Mouse (Mus musculus): ENCODE results near the gene Zfp712. TPM values are rescaled to one million over a fixed set of nuclear protein-coding genes. Genes with fewer than 3 reads are reported as not detected.

Gene Zfp712
- total and polyA plus RNA-seq, 2 experiments: 0.04 to 1.3 TPM

GRCm38 (mm10) chr13:67090154-67090553, 29.2 kb upstream of the Zfp712 start:
- no peak overlapping the region for H3K4me3 ChIP-seq (ENCODE audit: insufficient read depth, low read depth, low read length)
- WGBS: 70% methylated on average over 1 of the region's 1 CpGs
- no peaks in the 10 kb centered on the region for H3K27me3 ChIP-seq (ENCODE audit: control insufficient read depth, insufficient read depth, low read length)
- H3K27ac ChIP-seq (replicated peaks; ENCODE audit: insufficient read depth, low read depth, low read length): no peak overlapping the region
- DNase-seq (ENCODE audit: extremely low read depth, low read depth, low spot score): no peak
- H3K9ac ChIP-seq (ENCODE audit: low read depth, low read length): no peak overlapping the region
- H3K36me3 ChIP-seq (ENCODE audit: control insufficient read depth, insufficient read depth, low read length): peaks cover 24% of the 10 kb centered on the region; the same call in 1 of the 2 replicates
- no peaks in the 10 kb centered on the region for H3K4me1 ChIP-seq (ENCODE audit: control insufficient read depth, insufficient read depth, low read length)
- H3K79me2 ChIP-seq (ENCODE audit: control insufficient read depth, insufficient read depth, low read length): peaks cover 5% of the 10 kb centered on the region; the same call in 1 of the 2 replicates
- TF ChIP-seq POLR2A (IDR thresholded peaks at IDR 0.05; ENCODE audit: extremely low read depth, insufficient read depth, low read length) (no peak), CTCF (IDR thresholded peaks at IDR 0.05; ENCODE audit: low read depth, low read length) (no peak)

- Histone ChIP-seq H3K27ac (replicated peaks; ENCODE audit: insufficient read depth, low read depth, low read length) (peak overlapping the region; percentile 87), H3K4me3 (ENCODE audit: insufficient read depth, low read depth, low read length) (no peak overlapping the region), H3K4me1 (ENCODE audit: control insufficient read depth, insufficient read depth, low read length) (peaks cover 9% of the 10 kb centered on the region), H3K27me3 (ENCODE audit: control insufficient read depth, insufficient read depth, low read length) (no peaks in the 10 kb centered on the region), H3K79me2 (ENCODE audit: control insufficient read depth, insufficient read depth, low read length) (peaks cover 6% of the 10 kb centered on the region; the same call in 1 of the 2 replicates), H3K36me3 (ENCODE audit: control insufficient read depth, insufficient read depth, low read length) (peaks cover 32% of the 10 kb centered on the region), H3K9ac (ENCODE audit: low read depth, low read length) (no peak overlapping the region)
- DNase-seq (ENCODE audit: extremely low read depth, low read depth, low spot score): peak; percentile 52
- TF ChIP-seq CTCF (IDR thresholded peaks at IDR 0.05; ENCODE audit: low read depth, low read length) (no peak), POLR2A (IDR thresholded peaks at IDR 0.05; ENCODE audit: extremely low read depth, insufficient read depth, low read length) (no peak)
- 38% methylated on average over 1 of the region's 1 CpGs for WGBS
Measured at GRCm38 (mm10) chr13:67081946-67082345, 21.0 kb upstream of the Zfp712 start.

GRCm38 (mm10) chr13:67081142-67081713, 20.3 kb upstream of the Zfp712 start:
- peaks cover 34% of the 10 kb centered on the region for H3K36me3 ChIP-seq (ENCODE audit: control insufficient read depth, insufficient read depth, low read length)
- H3K4me3 ChIP-seq (ENCODE audit: insufficient read depth, low read depth, low read length): peak overlapping the region; percentile 82
- H3K4me1 ChIP-seq (ENCODE audit: control insufficient read depth, insufficient read depth, low read length): peaks cover 9% of the 10 kb centered on the region
- H3K79me2 ChIP-seq (ENCODE audit: control insufficient read depth, insufficient read depth, low read length): peaks cover 7% of the 10 kb centered on the region; the same call in 1 of the 2 replicates
- H3K27me3 ChIP-seq (ENCODE audit: control insufficient read depth, insufficient read depth, low read length): no peaks in the 10 kb centered on the region
- H3K9ac ChIP-seq (ENCODE audit: low read depth, low read length): peak overlapping the region; percentile 58
- TF ChIP-seq POLR2A (IDR thresholded peaks at IDR 0.05; ENCODE audit: extremely low read depth, insufficient read depth, low read length) (0 out of 2 replicates have a peak, but pooled peaks have one; percentile 40), CTCF (IDR thresholded peaks at IDR 0.05; ENCODE audit: low read depth, low read length) (no peak)
- H3K27ac ChIP-seq (replicated peaks; ENCODE audit: insufficient read depth, low read depth, low read length): peak overlapping the region; percentile 87
- WGBS: under 1% methylated on average over 24 of the region's 24 CpGs
- peak; percentile 92 for DNase-seq (ENCODE audit: extremely low read depth, low read depth, low spot score)

- no peak overlapping the region for H3K27ac ChIP-seq (replicated peaks; ENCODE audit: insufficient read depth, low read depth, low read length)
- H3K36me3 ChIP-seq (ENCODE audit: control insufficient read depth, insufficient read depth, low read length): peaks cover 45% of the 10 kb centered on the region
- WGBS: 96% methylated on average over 2 of the region's 2 CpGs
- no peak for DNase-seq (ENCODE audit: extremely low read depth, low read depth, low spot score)
- TF ChIP-seq POLR2A (IDR thresholded peaks at IDR 0.05; ENCODE audit: extremely low read depth, insufficient read depth, low read length): no peak
- no peak for TF ChIP-seq CTCF (IDR thresholded peaks at IDR 0.05; ENCODE audit: low read depth, low read length)
- H3K9ac ChIP-seq (ENCODE audit: low read depth, low read length): no peak overlapping the region
- H3K27me3 ChIP-seq (ENCODE audit: control insufficient read depth, insufficient read depth, low read length): no peaks in the 10 kb centered on the region
- no peak overlapping the region for H3K4me3 ChIP-seq (ENCODE audit: insufficient read depth, low read depth, low read length)
- peaks cover 9% of the 10 kb centered on the region for H3K4me1 ChIP-seq (ENCODE audit: control insufficient read depth, insufficient read depth, low read length)
- peaks cover 7% of the 10 kb centered on the region; the same call in 1 of the 2 replicates for H3K79me2 ChIP-seq (ENCODE audit: control insufficient read depth, insufficient read depth, low read length)
Measured at GRCm38 (mm10) chr13:67077244-67077643, 16.3 kb upstream of the Zfp712 start.

GRCm38 (mm10) chr13:67072786-67073185, 11.8 kb upstream of the Zfp712 start:
- peaks cover 58% of the 10 kb centered on the region for H3K36me3 ChIP-seq (ENCODE audit: control insufficient read depth, insufficient read depth, low read length)
- no peak for DNase-seq (ENCODE audit: extremely low read depth, low read depth, low spot score)
- 97% methylated on average over 2 of the region's 2 CpGs for whole genome bisulfite sequencing

GRCm38 (mm10) chr13:67065386-67065785, 4.4 kb upstream of the Zfp712 start:
- Histone ChIP-seq H3K27ac (replicated peaks; ENCODE audit: insufficient read depth, low read depth, low read length) (no peak overlapping the region), H3K9ac (ENCODE audit: low read depth, low read length) (no peak overlapping the region), H3K4me3 (ENCODE audit: insufficient read depth, low read depth, low read length) (no peak overlapping the region), H3K36me3 (ENCODE audit: control insufficient read depth, insufficient read depth, low read length) (peaks cover 11% of the 10 kb centered on the region), H3K4me1 (ENCODE audit: control insufficient read depth, insufficient read depth, low read length) (no peaks in the 10 kb centered on the region), H3K27me3 (ENCODE audit: control insufficient read depth, insufficient read depth, low read length) (no peaks in the 10 kb centered on the region), H3K79me2 (ENCODE audit: control insufficient read depth, insufficient read depth, low read length) (no peaks in the 10 kb centered on the region)
- TF ChIP-seq POLR2A (IDR thresholded peaks at IDR 0.05; ENCODE audit: extremely low read depth, insufficient read depth, low read length) (no peak), CTCF (IDR thresholded peaks at IDR 0.05; ENCODE audit: low read depth, low read length) (no peak)
- 95% methylated on average over 8 of the region's 8 CpGs for WGBS
- DNase-seq (ENCODE audit: extremely low read depth, low read depth, low spot score): no peak

More at GRCm38 (mm10) chr13:67072786-67073185, 11.8 kb upstream of the Zfp712 start:
- Histone ChIP-seq H3K4me1 (ENCODE audit: control insufficient read depth, insufficient read depth, low read length) (no peaks in the 10 kb centered on the region), H3K4me3 (ENCODE audit: insufficient read depth, low read depth, low read length) (no peak overlapping the region), H3K27me3 (ENCODE audit: control insufficient read depth, insufficient read depth, low read length) (no peaks in the 10 kb centered on the region), H3K79me2 (ENCODE audit: control insufficient read depth, insufficient read depth, low read length) (peaks cover 3% of the 10 kb centered on the region; the same call in 1 of the 2 replicates), H3K9ac (ENCODE audit: low read depth, low read length) (no peak overlapping the region), H3K27ac (replicated peaks; ENCODE audit: insufficient read depth, low read depth, low read length) (no peak overlapping the region)
- TF ChIP-seq POLR2A (IDR thresholded peaks at IDR 0.05; ENCODE audit: extremely low read depth, insufficient read depth, low read length): no peak
